Mouse (Mus musculus) liver, postnatal 0 days (tissue): ENCODE measurements around the gene 4931406P16Rik.

Source experiments
- CTCF ChIP-seq: sonication (generic); IDR thresholded peaks from 2 replicates; pipeline ENCODE4 v1.5.1; 2016; ENCODE audit warnings: antibody characterized with exemption, low read depth
- EP300 ChIP-seq: IDR thresholded peaks from 2 replicates; pipeline ENCODE4 v1.6.1; 2016; ENCODE audit warnings: antibody characterized with exemption, low read depth, mild to moderate bottlenecking

GRCm38 (mm10) chr7:34339164-34339489 is 25.8 kb upstream of the 4931406P16Rik start:
- no peak for TF ChIP-seq CTCF
- TF ChIP-seq EP300, result no peak
